Mouse (Mus musculus) mouse embryonic stem cell (cell line): ENCODE measurements around the gene Slc7a9.

Source experiments
- in situ Hi-C, 2 experiments: fragments of 300-500 bp; cut with MboI; formaldehyde crosslinking; loops; 1 replicate in 1 of 2; 3 replicates in 1 of 2; pipeline ENCODE4 v1.14.3; 2019 to 2020; ENCODE audit warnings: low sequenced_read_pairs in 2 of 2, low pct_unique_long_range_greater_than_20kb in 1 of 2, mixed read lengths in 1 of 2; ENCODE audit not compliant: unreplicated experiment in 1 of 2

Slc7a9 gene

GRCm38 (mm10) chr7:35447996-35448846 lies at the start of gene Slc7a9:
Gene Slc7a9 (plus strand): TSS chr7:35448796.
- in situ Hi-C loops = no loop called here

GRCm38 (mm10) chr7:35401169-35401568 lies 47.4 kb upstream of the Slc7a9 start:
- in situ Hi-C loops = no loop called here

GRCm38 (mm10) chr7:35415226-35415625 lies 33.4 kb upstream of the Slc7a9 start:
- in situ Hi-C loops = no loop called here

GRCm38 (mm10) chr7:35415801-35416653 lies 32.6 kb upstream of the Slc7a9 start:
- in situ Hi-C loops = no loop called here

GRCm38 (mm10) chr7:35416654-35416948 lies 32.0 kb upstream of the Slc7a9 start:
- in situ Hi-C loops = no loop called here

GRCm38 (mm10) chr7:35423071-35423470 lies 25.5 kb upstream of the Slc7a9 start:
- in situ Hi-C loops = no loop called here

- in situ Hi-C loops = no loop called here
Measured at GRCm38 (mm10) chr7:35428146-35428545, 20.4 kb upstream of the Slc7a9 start.

- in situ Hi-C loops = no loop called here
Measured at GRCm38 (mm10) chr7:35435266-35435665, 13.3 kb upstream of the Slc7a9 start.

- in situ Hi-C loops = no loop called here
Measured at GRCm38 (mm10) chr7:35447501-35447900, 1.1 kb upstream of the Slc7a9 start.

GRCm38 (mm10) chr7:35448867-35449266 lies 271 bp downstream of the Slc7a9 start:
- in situ Hi-C loops = no loop called here

GRCm38 (mm10) chr7:35456091-35456814 lies 7.7 kb downstream of the Slc7a9 start:
- in situ Hi-C loops = no loop called here

- in situ Hi-C loops = no loop called here
Measured at GRCm38 (mm10) chr7:35460971-35461370, 12.4 kb downstream of the Slc7a9 start.

- in situ Hi-C loops = no loop called here
Measured at GRCm38 (mm10) chr7:35465027-35465426, 16.4 kb downstream of the Slc7a9 start.

- in situ Hi-C loops = no loop called here
Measured at GRCm38 (mm10) chr7:35467856-35468255, 19.3 kb downstream of the Slc7a9 start.

GRCm38 (mm10) chr7:35470794-35471193 lies 22.2 kb downstream of the Slc7a9 start:
- in situ Hi-C loops = no loop called here

GRCm38 (mm10) chr7:35476457-35476856 lies 27.9 kb downstream of the Slc7a9 start:
- in situ Hi-C loops = no loop called here

- in situ Hi-C loops = no loop called here
Measured at GRCm38 (mm10) chr7:35485126-35485525, 36.5 kb downstream of the Slc7a9 start.

- in situ Hi-C loops = no loop called here
Measured at GRCm38 (mm10) chr7:35486553-35486952, 38.0 kb downstream of the Slc7a9 start.

- in situ Hi-C loops = loop anchor here in 1 of 2 experiments (10.0 kb wide), 1 partner anchor 195 kb away; no protein-coding TSS in a partner anchor
Measured at GRCm38 (mm10) chr7:35490186-35490585, 41.6 kb downstream of the Slc7a9 start.
